Mouse (Mus musculus): ENCODE results near the gene Plk1. TPM values are rescaled to one million over a fixed set of nuclear protein-coding genes. Genes with fewer than 3 reads are reported as not detected.

The Plk1 gene
- polyA plus RNA-seq, 2 experiments, result 78.4 to 80.0 TPM

- Histone ChIP-seq H3K4me2 (replicated peaks; ENCODE audit: low read depth, low read length, severe bottlenecking) (no peak overlapping the region), H3K9ac (ENCODE audit: low read depth, low read length, severe bottlenecking) (no peak overlapping the region), H3K4me3 (replicated peaks; ENCODE audit: low read length) (no peak overlapping the region), H3K36me3 (ENCODE audit: control insufficient read depth, insufficient read depth, low read length) (no peaks in the 10 kb centered on the region), H3K9me3 (ENCODE audit: control insufficient read depth, low read length) (no peaks in the 10 kb centered on the region), H3K27ac (replicated peaks; ENCODE audit: low read depth, low read length) (no peak overlapping the region), H3K27me3 (ENCODE audit: control insufficient read depth, insufficient read depth, low read length) (no peaks in the 10 kb centered on the region), H3K4me1 (ENCODE audit: control insufficient read depth, insufficient read depth, low read length) (no peaks in the 10 kb centered on the region)
- ATAC-seq (ENCODE audit: low FRiP score, low read depth) (no peak), DNase-seq (ENCODE audit: low spot score) (no peak)
- no peak for TF ChIP-seq POLR2A (IDR thresholded peaks at IDR 0.05; ENCODE audit: borderline replicate concordance, extremely low read depth, insufficient read depth, insufficient read length)
- WGBS, result 61% methylated on average over 10 of the region's 10 CpGs
These were observed 31.9 kb downstream of the Plk1 start for GRCm38 (mm10) chr7:122191097-122191496.

- H3K4me2 ChIP-seq (replicated peaks; ENCODE audit: low read depth, low read length, severe bottlenecking), result no peak overlapping the region
- H3K9ac ChIP-seq (ENCODE audit: low read depth, low read length, severe bottlenecking), result no peak overlapping the region
- ATAC-seq (ENCODE audit: low FRiP score, low read depth) (no peak), DNase-seq (ENCODE audit: low spot score) (no peak)
- no peaks in the 10 kb centered on the region for H3K9me3 ChIP-seq (ENCODE audit: control insufficient read depth, low read length)
- no peak for TF ChIP-seq POLR2A (IDR thresholded peaks at IDR 0.05; ENCODE audit: borderline replicate concordance, extremely low read depth, insufficient read depth, insufficient read length)
- H3K27me3 ChIP-seq (ENCODE audit: control insufficient read depth, insufficient read depth, low read length), result no peaks in the 10 kb centered on the region
- H3K36me3 ChIP-seq (ENCODE audit: control insufficient read depth, insufficient read depth, low read length), result no peaks in the 10 kb centered on the region
- H3K27ac ChIP-seq (replicated peaks; ENCODE audit: low read depth, low read length), result no peak overlapping the region
- H3K4me1 ChIP-seq (ENCODE audit: control insufficient read depth, insufficient read depth, low read length), result no peaks in the 10 kb centered on the region
- no peak overlapping the region for H3K4me3 ChIP-seq (replicated peaks; ENCODE audit: low read length)
These were observed 34.7 kb downstream of the Plk1 start for GRCm38 (mm10) chr7:122193919-122194318.

GRCm38 (mm10) chr7:122196771-122197170 is 37.5 kb downstream of the Plk1 start:
- no peak for ATAC-seq (ENCODE audit: low FRiP score, low read depth)
- H3K9ac ChIP-seq (ENCODE audit: low read depth, low read length, severe bottlenecking), result no peak overlapping the region
- no peaks in the 10 kb centered on the region for H3K27me3 ChIP-seq (ENCODE audit: control insufficient read depth, insufficient read depth, low read length)
- H3K4me3 ChIP-seq (replicated peaks; ENCODE audit: low read length), result no peak overlapping the region
- no peaks in the 10 kb centered on the region for H3K4me1 ChIP-seq (ENCODE audit: control insufficient read depth, insufficient read depth, low read length)
- H3K4me2 ChIP-seq (replicated peaks; ENCODE audit: low read depth, low read length, severe bottlenecking), result no peak overlapping the region
- H3K9me3 ChIP-seq (ENCODE audit: control insufficient read depth, low read length), result no peaks in the 10 kb centered on the region
- WGBS, result 86% methylated on average over 9 of the region's 9 CpGs
- no peaks in the 10 kb centered on the region for H3K36me3 ChIP-seq (ENCODE audit: control insufficient read depth, insufficient read depth, low read length)
- no peak overlapping the region for H3K27ac ChIP-seq (replicated peaks; ENCODE audit: low read depth, low read length)
- TF ChIP-seq POLR2A (IDR thresholded peaks at IDR 0.05; ENCODE audit: borderline replicate concordance, extremely low read depth, insufficient read depth, insufficient read length), result no peak
- no peak for DNase-seq (ENCODE audit: low spot score)

DNA sequence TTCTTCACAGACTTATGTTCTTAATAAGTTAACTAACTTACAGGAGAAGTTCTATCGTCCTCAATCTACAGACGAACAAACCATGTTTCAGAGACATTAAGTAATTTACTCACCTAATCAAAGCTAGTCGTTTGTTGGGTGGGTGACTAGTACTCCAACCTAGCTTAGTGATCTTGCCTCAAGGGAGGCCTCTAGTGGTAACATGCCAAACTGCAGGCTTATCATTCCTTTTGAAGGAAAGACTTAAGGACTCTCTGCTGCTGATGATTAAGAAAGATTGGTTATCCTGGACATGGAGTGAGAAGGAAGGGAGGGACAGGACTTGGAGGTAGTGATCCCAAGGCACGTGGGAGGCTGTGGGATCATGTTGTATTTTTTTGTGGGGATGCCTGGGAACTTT is 38.1 kb downstream of the Plk1 start:
- no peak for TF ChIP-seq POLR2A (IDR thresholded peaks at IDR 0.05; ENCODE audit: borderline replicate concordance, extremely low read depth, insufficient read depth, insufficient read length)
- Histone ChIP-seq H3K4me1 (ENCODE audit: control insufficient read depth, insufficient read depth, low read length) (no peaks in the 10 kb centered on the region), H3K4me2 (replicated peaks; ENCODE audit: low read depth, low read length, severe bottlenecking) (no peak overlapping the region), H3K27ac (replicated peaks; ENCODE audit: low read depth, low read length) (no peak overlapping the region), H3K27me3 (ENCODE audit: control insufficient read depth, insufficient read depth, low read length) (no peaks in the 10 kb centered on the region), H3K36me3 (ENCODE audit: control insufficient read depth, insufficient read depth, low read length) (no peaks in the 10 kb centered on the region), H3K9ac (ENCODE audit: low read depth, low read length, severe bottlenecking) (no peak overlapping the region), H3K9me3 (ENCODE audit: control insufficient read depth, low read length) (no peaks in the 10 kb centered on the region), H3K4me3 (replicated peaks; ENCODE audit: low read length) (no peak overlapping the region)
- 37% methylated on average over 4 of the region's 4 CpGs for WGBS
- ATAC-seq (ENCODE audit: low FRiP score, low read depth), result no peak
- peak; percentile 27 for DNase-seq (ENCODE audit: low spot score)

- Histone ChIP-seq H3K4me3 (replicated peaks; ENCODE audit: low read length) (no peak overlapping the region), H3K27ac (replicated peaks; ENCODE audit: low read depth, low read length) (no peak overlapping the region), H3K9me3 (ENCODE audit: control insufficient read depth, low read length) (no peaks in the 10 kb centered on the region), H3K27me3 (ENCODE audit: control insufficient read depth, insufficient read depth, low read length) (no peaks in the 10 kb centered on the region), H3K9ac (ENCODE audit: low read depth, low read length, severe bottlenecking) (no peak overlapping the region), H3K4me2 (replicated peaks; ENCODE audit: low read depth, low read length, severe bottlenecking) (no peak overlapping the region), H3K36me3 (ENCODE audit: control insufficient read depth, insufficient read depth, low read length) (no peaks in the 10 kb centered on the region), H3K4me1 (ENCODE audit: control insufficient read depth, insufficient read depth, low read length) (no peaks in the 10 kb centered on the region)
- ATAC-seq (ENCODE audit: low FRiP score, low read depth) (no peak), DNase-seq (ENCODE audit: low spot score) (peak; percentile 31)
- TF ChIP-seq POLR2A (IDR thresholded peaks at IDR 0.05; ENCODE audit: borderline replicate concordance, extremely low read depth, insufficient read depth, insufficient read length), result no peak
- 23% methylated on average over 5 of the region's 5 CpGs for WGBS
These were observed 40.1 kb downstream of the Plk1 start for GRCm38 (mm10) chr7:122199296-122199695.

DNA sequence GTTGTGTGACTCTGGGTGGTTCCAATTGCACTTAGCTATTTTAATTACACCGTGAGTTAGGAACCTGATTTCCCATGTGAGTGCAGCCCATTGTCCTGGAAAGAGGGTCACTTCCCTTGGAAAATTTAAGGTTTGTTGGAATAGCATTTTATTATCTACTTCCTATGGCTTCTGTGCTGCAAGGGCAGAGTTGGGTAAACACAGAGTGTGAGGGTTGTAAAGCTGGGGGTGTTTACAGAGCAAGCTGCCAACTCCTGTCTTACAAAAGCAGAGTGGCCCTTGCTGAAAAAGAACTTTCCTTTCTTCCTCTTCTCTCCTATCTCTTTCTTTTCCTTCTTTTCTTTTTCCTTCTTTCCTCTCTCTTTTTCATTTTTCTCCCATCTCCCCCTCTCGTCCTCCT is 44.7 kb downstream of the Plk1 start:
- DNase-seq (ENCODE audit: low spot score), result no peak
- no peak overlapping the region for H3K9ac ChIP-seq (ENCODE audit: low read depth, low read length, severe bottlenecking)
- no peak for TF ChIP-seq POLR2A (IDR thresholded peaks at IDR 0.05; ENCODE audit: borderline replicate concordance, extremely low read depth, insufficient read depth, insufficient read length)
- no peak overlapping the region for H3K4me2 ChIP-seq (replicated peaks; ENCODE audit: low read depth, low read length, severe bottlenecking)
- 32% methylated on average over 2 of the region's 2 CpGs for WGBS
- no peak overlapping the region for H3K27ac ChIP-seq (replicated peaks; ENCODE audit: low read depth, low read length)
- no peaks in the 10 kb centered on the region for H3K36me3 ChIP-seq (ENCODE audit: control insufficient read depth, insufficient read depth, low read length)
- H3K27me3 ChIP-seq (ENCODE audit: control insufficient read depth, insufficient read depth, low read length), result no peaks in the 10 kb centered on the region
- H3K4me3 ChIP-seq (replicated peaks; ENCODE audit: low read length), result no peak overlapping the region
- H3K4me1 ChIP-seq (ENCODE audit: control insufficient read depth, insufficient read depth, low read length), result no peaks in the 10 kb centered on the region
- H3K9me3 ChIP-seq (ENCODE audit: control insufficient read depth, low read length), result no peaks in the 10 kb centered on the region
- no peak for ATAC-seq (ENCODE audit: low FRiP score, low read depth)
